Mouse (Mus musculus) left cerebral cortex, adult 6 months (tissue): ENCODE results near the gene Map3k12. TPM values are rescaled to one million over a fixed set of nuclear protein-coding genes. Genes with fewer than 3 reads are reported as not detected.

ENCODE experiments used
- long read RNA-seq, 2 experiments: library from polyadenylated mRNA; unstranded; transcript quantifications; one replicate each; pipeline ENCODE4 v2.0.0; 2019 to 2020
- polyA plus RNA-seq: library from polyadenylated mRNA; unstranded; fragments of <200 nt; fragmentation: Nextera tagmentation; gene quantifications from 2 replicates; pipeline ENCODE4 v1.2.3, GENCODE M21; 2021

Gene Map3k12
- polyA plus RNA-seq = 29.5 and 31.4 TPM in 2 replicates
- long read RNA-seq, experiment 1, full-length matches to known transcripts = 146 of 314 reads
- long read RNA-seq, experiment 1, partial matches to known transcripts = 72 of 314 reads
- long read RNA-seq, experiment 1, other reads (novel, unspliced or antisense) = 96 of 314 reads
- long read RNA-seq, experiment 2, full-length matches to known transcripts = 13 of 44 reads
- long read RNA-seq, experiment 2, partial matches to known transcripts = 24 of 44 reads
- long read RNA-seq, experiment 2, other reads (novel, unspliced or antisense) = 7 of 44 reads

GRCm38 (mm10) chr15:102516728-102517404 lies at the start of gene Map3k12:
Gene Map3k12, minus strand, starts transcription at chr15:102517064.

GRCm38 (mm10) chr15:102524892-102525485 lies 8.1 kb upstream of the Map3k12 start, which contains the start of gene Npff:
Gene Npff, minus strand, starts transcription at chr15:102524942.

GRCm38 (mm10) chr15:102517976-102518858 lies 1.4 kb upstream of the Map3k12 start, which contains the start of gene Tarbp2:
Gene Tarbp2, plus strand, starts transcription at chr15:102518192.

GRCm38 (mm10) chr15:102503447-102503846 lies 13.4 kb downstream of the Map3k12 start, which contains the start of gene Gm10337:
Gene Gm10337, plus strand, starts transcription at chr15:102503722.

GRCm38 (mm10) chr15:102470183-102470604 lies 46.7 kb downstream of the Map3k12 start, which contains the start of gene Pcbp2:
Gene Pcbp2, plus strand, starts transcription at chr15:102470539.

GRCm38 (mm10) chr15:102458904-102459317 lies 58.0 kb downstream of the Map3k12 start, which contains the start of gene Prr13:
Gene Prr13, plus strand, starts transcription at chr15:102459028.

Other genes with a start within 250 kb of the Map3k12 start
- not detected in 2 replicates for gene Gm9918, start 246.5 kb downstream of the Map3k12 start, polyA plus RNA-seq
- gene Mfsd5, start 237.6 kb downstream of the Map3k12 start, polyA plus RNA-seq = 27.4 and 84.9 TPM in 2 replicates
- 0.29 and 1.3 TPM in 2 replicates for gene Espl1, start 220.8 kb downstream of the Map3k12 start, polyA plus RNA-seq
- gene Pfdn5, start 190.9 kb downstream of the Map3k12 start, polyA plus RNA-seq = 1,254 and 1,594 TPM in 2 replicates
- gene Myg1, start 185.4 kb downstream of the Map3k12 start, polyA plus RNA-seq = 60.7 and 68.7 TPM in 2 replicates
- gene Aaas, start 166.3 kb downstream of the Map3k12 start, polyA plus RNA-seq = 13.0 and 15.3 TPM in 2 replicates
- 0.74 and 0.84 TPM in 2 replicates for gene Sp7, start 149.9 kb downstream of the Map3k12 start, polyA plus RNA-seq
- gene Sp1, start 110.9 kb downstream of the Map3k12 start, polyA plus RNA-seq = 0.85 and 2.6 TPM in 2 replicates
- gene Amhr2, start 71.7 kb downstream of the Map3k12 start, polyA plus RNA-seq = 0.69 and 1.3 TPM in 2 replicates
- gene Prr13, start 58.0 kb downstream of the Map3k12 start, polyA plus RNA-seq = 77.7 and 88.3 TPM in 2 replicates
- gene Pcbp2, start 46.5 kb downstream of the Map3k12 start, polyA plus RNA-seq = 104 and 109 TPM in 2 replicates
- gene Gm10337, start 13.3 kb downstream of the Map3k12 start, polyA plus RNA-seq = not detected in 2 replicates
- gene Tarbp2, start 1.1 kb upstream of the Map3k12 start, polyA plus RNA-seq = 15.8 and 18.3 TPM in 2 replicates
- 0.74 and 0.83 TPM in 2 replicates for gene Npff, start 7.9 kb upstream of the Map3k12 start, polyA plus RNA-seq
- gene Gm28047, start 108.0 kb upstream of the Map3k12 start, polyA plus RNA-seq = 0.33 TPM in 1 of 2 replicates, not detected in the other
- 12.4 and 20.9 TPM in 2 replicates for gene Atf7, start 108.4 kb upstream of the Map3k12 start, polyA plus RNA-seq
- gene Atp5g2, start 155.3 kb upstream of the Map3k12 start, polyA plus RNA-seq = 337 and 356 TPM in 2 replicates
- gene Calcoco1, start 205.1 kb upstream of the Map3k12 start, polyA plus RNA-seq = 38.9 and 44.3 TPM in 2 replicates